Mouse (Mus musculus) kidney, postnatal 36 days (tissue): ENCODE data around the gene Gm2832.
"Not testable (repeated sequence)": the region's sequence is repeated elsewhere in the genome, so short reads cannot be mapped to it uniquely, and the experiment has no call there.

Experiments used
- DNase-seq, 2 experiments: peaks; one replicate each; pipeline ENCODE4 v3.0.0; 2021 to 2022; ENCODE audit warnings: mixed read lengths in 2 of 2

Gene Gm2832

DNA sequence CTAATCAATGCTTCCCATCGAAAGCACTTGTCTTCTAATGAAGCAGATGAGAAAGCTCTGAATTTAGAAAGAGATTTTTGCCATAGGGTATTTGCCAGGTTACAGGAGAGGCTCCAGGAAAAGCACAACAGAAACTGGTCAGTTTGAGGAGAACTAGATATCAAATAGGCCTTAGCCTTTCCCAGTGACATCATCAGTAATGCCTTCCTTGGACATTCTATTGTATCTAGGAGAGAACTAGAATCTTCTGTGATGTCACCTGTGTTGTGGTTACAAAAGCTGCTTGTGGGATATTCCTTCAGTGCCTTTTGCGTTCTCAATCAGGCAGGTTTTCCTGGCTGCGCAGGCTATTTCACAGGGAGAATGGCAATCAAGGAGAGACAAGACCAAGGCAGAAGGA is at the start of gene Gm2832:
Gm2832 (plus strand) TSS at position 301 of the 400 bp plus-strand sequence.
- not testable (repeated sequence) for DNase-seq

DNA sequence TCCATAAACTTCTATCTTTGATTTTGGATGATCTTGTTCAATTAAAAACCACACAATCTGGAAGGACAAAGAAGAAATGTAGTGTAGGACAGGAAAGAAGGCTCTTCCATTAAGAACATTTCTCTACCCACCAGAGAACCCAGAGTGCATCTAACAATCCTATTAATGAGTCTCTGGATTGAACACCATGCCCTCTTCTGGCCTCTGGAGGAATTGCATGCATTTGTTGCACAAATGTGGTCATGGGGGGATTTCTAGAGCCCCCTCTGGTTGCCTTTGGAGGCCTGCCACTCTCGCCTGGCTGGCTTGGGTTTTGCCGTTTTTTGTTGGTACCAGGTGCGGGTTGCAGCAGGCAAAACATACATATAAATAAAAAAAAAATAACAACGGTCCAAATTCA is 15.3 kb upstream of the Gm2832 start:
- DNase-seq: peak; percentile 34 to 86

DNA sequence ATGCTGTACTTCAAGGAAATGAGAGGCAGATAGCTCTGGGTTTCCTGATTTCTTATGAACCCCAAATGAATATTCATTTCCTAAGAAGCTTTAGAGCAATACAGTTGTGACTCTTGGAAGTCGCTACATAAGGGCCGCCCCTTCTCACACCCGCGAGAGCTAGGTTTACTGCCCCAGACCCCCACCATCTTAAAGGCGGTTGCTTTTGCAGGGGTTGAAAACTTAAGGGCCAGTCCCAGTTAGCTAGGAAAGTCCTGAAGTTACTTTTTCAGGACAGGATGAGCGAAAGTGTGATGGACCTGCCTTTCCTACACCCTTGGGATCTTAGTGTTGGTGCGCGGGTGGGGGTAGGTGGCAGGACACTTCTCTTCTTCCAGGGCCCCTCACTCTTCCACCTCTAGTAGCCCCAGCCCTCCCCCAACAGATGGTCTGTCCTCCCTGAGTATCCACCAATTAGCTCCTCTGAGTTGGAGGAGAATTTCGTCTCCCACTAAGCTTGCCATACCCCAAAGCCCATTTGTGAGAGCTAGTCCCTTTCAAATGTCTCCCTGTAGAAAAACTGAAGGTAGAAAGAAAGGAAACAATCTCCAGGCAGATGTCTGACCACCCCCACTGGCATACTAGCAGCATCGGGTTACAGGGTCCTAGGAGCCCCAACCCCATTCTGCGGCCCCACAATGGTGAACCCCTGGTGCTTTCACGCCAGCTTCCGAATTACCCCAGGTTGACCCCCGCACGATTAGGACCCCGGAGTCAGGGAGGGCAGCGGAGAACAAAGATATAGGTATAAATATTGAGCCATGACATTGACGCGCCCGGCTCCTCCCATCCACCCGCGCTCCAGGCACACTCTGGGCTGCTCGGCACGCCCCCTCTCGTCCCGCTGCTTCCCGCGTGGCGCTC is 14.5 kb upstream of the Gm2832 start:
- DNase-seq: peak in 1 of 2 experiments; percentile 21

DNA sequence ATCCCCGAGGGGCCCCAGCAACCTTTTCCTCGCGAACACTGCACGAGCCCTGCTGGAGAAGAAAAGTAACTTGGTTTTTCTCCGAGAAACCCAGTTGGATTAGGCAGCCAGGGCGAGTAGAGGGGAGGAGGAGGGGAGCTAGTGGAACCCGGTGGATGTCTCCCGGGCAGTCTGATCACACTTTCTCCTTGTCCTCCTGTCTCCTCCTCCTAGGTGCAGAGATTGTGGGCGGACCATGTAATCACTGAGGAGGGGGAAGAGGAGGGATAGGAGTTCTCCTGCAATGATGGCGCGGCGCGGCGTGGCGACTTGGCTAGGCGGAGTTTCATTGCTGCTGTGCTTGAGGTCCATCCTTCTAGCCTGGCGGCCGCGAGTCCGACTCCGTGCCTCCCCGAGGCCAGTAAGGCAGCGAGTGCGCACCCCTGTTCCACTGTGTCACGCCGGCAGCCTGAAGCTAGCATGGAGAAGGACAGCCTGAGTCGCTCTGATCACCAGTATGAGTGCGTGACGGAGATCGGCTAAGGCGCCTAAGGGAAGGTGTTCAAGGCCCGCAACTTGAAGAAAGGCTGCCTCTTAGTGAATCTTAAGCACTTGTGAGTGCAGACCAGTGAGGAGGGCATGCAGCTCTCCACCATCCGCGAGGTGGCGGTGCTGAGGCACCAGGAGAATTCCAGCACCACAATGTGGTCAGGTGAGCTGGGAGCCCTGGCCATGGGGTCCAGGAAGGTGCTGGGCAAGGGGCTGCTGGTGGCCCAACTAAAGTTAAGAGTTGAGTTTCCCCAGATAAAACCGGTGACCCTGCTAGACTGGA is 13.6 kb upstream of the Gm2832 start:
- peak; percentile 39 to 81 for DNase-seq

DNA sequence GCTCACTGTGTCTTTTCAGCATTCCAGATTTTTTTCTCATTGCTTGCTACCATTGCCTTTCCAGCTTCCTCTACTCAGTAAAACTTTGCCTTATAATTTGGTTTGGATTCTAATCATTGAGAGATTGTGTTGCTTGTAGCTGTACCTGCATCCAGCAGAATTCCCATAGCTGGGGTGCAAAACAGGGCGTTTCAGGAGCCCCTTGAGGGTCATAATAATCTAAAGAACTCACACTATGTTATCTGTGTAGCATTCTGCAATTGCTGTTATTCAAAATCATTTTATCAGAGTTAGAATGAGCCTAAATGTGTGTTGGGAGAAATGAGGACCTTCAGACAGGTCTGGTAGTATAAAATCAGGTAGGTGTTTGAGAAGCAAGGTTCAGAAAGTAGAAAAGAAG is 7.4 kb downstream of the Gm2832 start:
- not testable (repeated sequence) for DNase-seq
